Mouse (Mus musculus) neural tube, embryonic 15.5 days (tissue): ENCODE measurements at regions not wholly inside any gene's neighbourhood (a gene's known extent, or its start where the extent isn't known, plus 50 kb on each side); places are given as distances from the start of the nearest gene placed in this dataset.
A peak's percentile ranks its signal among the peaks of the same experiment; 100 is the strongest.
"Not testable (repeated sequence)": the region's sequence is repeated elsewhere in the genome, so short reads cannot be mapped to it uniquely, and the experiment has no call there.

Experiments used
- ATAC-seq: fragments of 200-750 bp; cut with Nextera tagmentation; 2 replicates; pipeline ENCODE4 v1.8.0; 2017; ENCODE audit warnings: mild to moderate bottlenecking, moderate TSS enrichment, moderate library complexity; ENCODE audit not compliant: low FRiP score
- H3K27ac ChIP-seq: fragments of 300-500 bp; sonication (generic); replicated peaks from 2 replicates; pipeline ENCODE4 v1.5.1; 2015; ENCODE audit warnings: mild to moderate bottlenecking, inconsistent platforms
- H3K27me3 ChIP-seq: fragments of 300-500 bp; sonication (generic); replicated peaks from 2 replicates; pipeline ENCODE4 v1.6.1; 2015; ENCODE audit warnings: inconsistent platforms
- H3K36me3 ChIP-seq: fragments of 300-500 bp; sonication (generic); 2 replicates; pipeline ENCODE4 v1.6.1; 2015; ENCODE audit warnings: inconsistent platforms
- H3K4me1 ChIP-seq: fragments of 300-500 bp; sonication (generic); 2 replicates; pipeline ENCODE4 v1.6.1; 2015; ENCODE audit warnings: inconsistent platforms
- H3K4me2 ChIP-seq: fragments of 300-500 bp; sonication (generic); 2 replicates; pipeline ENCODE4 v1.6.1; 2015; ENCODE audit warnings: inconsistent platforms, mild to moderate bottlenecking, moderate library complexity
- H3K4me3 ChIP-seq: fragments of 300-500 bp; sonication (generic); replicated peaks from 2 replicates; pipeline ENCODE4 v1.5.1; 2015; ENCODE audit warnings: mild to moderate bottlenecking, inconsistent platforms
- H3K9ac ChIP-seq: fragments of 300-500 bp; sonication (generic); replicated peaks from 2 replicates; pipeline ENCODE4 v1.6.1; 2015; ENCODE audit warnings: mild to moderate bottlenecking, inconsistent platforms
- H3K9me3 ChIP-seq: fragments of 300-500 bp; sonication (generic); replicated peaks from 2 replicates; pipeline ENCODE4 v1.6.1; 2016; ENCODE audit warnings: inconsistent platforms
- WGBS: fragments of 180-500 bp; shearing (Covaris S2); methylation state at CpG from one replicate; pipeline ENCODE4 v1.1.7; 2015; ENCODE audit warnings: mixed read lengths; 5-methylcytosine and 5-hydroxymethylcytosine counted together

GRCm38 (mm10) chr9:97297538-97297937 lies 72.2 kb downstream of the Trim42 start:
- no peaks in the 10 kb centered on the region for H3K36me3 ChIP-seq
- no peak overlapping the region for H3K4me3 ChIP-seq
- H3K9ac ChIP-seq: no peak overlapping the region
- no peaks in the 10 kb centered on the region for H3K9me3 ChIP-seq
- peak overlapping the region; percentile 25; the same call in 1 of the 2 replicates for H3K4me2 ChIP-seq
- H3K27me3 ChIP-seq: no peaks in the 10 kb centered on the region
- H3K27ac ChIP-seq: no peak overlapping the region
- no peaks in the 10 kb centered on the region for H3K4me1 ChIP-seq
- no peak for ATAC-seq
- 16% methylated on average over 4 of the region's 4 CpGs for WGBS

GRCm38 (mm10) chr9:97295770-97296169 lies 74.0 kb downstream of the Trim42 start:
- ATAC-seq: no peak
- no peak overlapping the region for H3K9ac ChIP-seq
- H3K36me3 ChIP-seq: no peaks in the 10 kb centered on the region
- H3K4me1 ChIP-seq: no peaks in the 10 kb centered on the region
- H3K4me2 ChIP-seq: no peak overlapping the region
- no peaks in the 10 kb centered on the region for H3K9me3 ChIP-seq
- 34% methylated on average over 7 of the region's 7 CpGs for WGBS
- H3K27me3 ChIP-seq: no peaks in the 10 kb centered on the region
- no peak overlapping the region for H3K4me3 ChIP-seq
- H3K27ac ChIP-seq: no peak overlapping the region

GRCm38 (mm10) chr9:97291870-97292269 lies 77.9 kb downstream of the Trim42 start:
- Histone ChIP-seq H3K9me3 (no peaks in the 10 kb centered on the region), H3K9ac (no peak overlapping the region), H3K27me3 (no peaks in the 10 kb centered on the region), H3K4me3 (no peak overlapping the region), H3K4me2 (no peak overlapping the region), H3K27ac (no peak overlapping the region), H3K4me1 (no peaks in the 10 kb centered on the region), H3K36me3 (no peaks in the 10 kb centered on the region)
- 73% methylated on average over 1 of the region's 1 CpGs for WGBS
- ATAC-seq: no peak

- H3K27ac ChIP-seq: no peak overlapping the region
- H3K4me1 ChIP-seq: 0 out of 2 replicates have a peak, but pooled peaks cover 3% of the 10 kb centered on the region
- no peak for ATAC-seq
- H3K9ac ChIP-seq: no peak overlapping the region
- H3K9me3 ChIP-seq: no peaks in the 10 kb centered on the region
- no peaks in the 10 kb centered on the region for H3K27me3 ChIP-seq
- H3K4me2 ChIP-seq: no peak overlapping the region
- 38% methylated on average over 7 of the region's 7 CpGs for WGBS
- no peaks in the 10 kb centered on the region for H3K36me3 ChIP-seq
- no peak overlapping the region for H3K4me3 ChIP-seq
Observed at GRCm38 (mm10) chr9:97284282-97284802, 85.4 kb downstream of the Trim42 start.

GRCm38 (mm10) chr9:97282090-97282489 lies 87.7 kb downstream of the Trim42 start:
- no peak for ATAC-seq
- Histone ChIP-seq H3K4me3 (no peak overlapping the region), H3K27ac (no peak overlapping the region), H3K4me2 (no peak overlapping the region), H3K36me3 (no peaks in the 10 kb centered on the region), H3K9ac (no peak overlapping the region), H3K4me1 (0 out of 2 replicates have a peak, but pooled peaks cover 3% of the 10 kb centered on the region), H3K9me3 (no peaks in the 10 kb centered on the region), H3K27me3 (no peaks in the 10 kb centered on the region)
- WGBS: 94% methylated on average over 3 of the region's 3 CpGs

GRCm38 (mm10) chr9:97275449-97275848 lies 94.3 kb downstream of the Trim42 start:
- not testable (repeated sequence) for H3K9me3 ChIP-seq, H3K4me2 ChIP-seq, ATAC-seq, H3K4me3 ChIP-seq, H3K27me3 ChIP-seq, H3K36me3 ChIP-seq, H3K9ac ChIP-seq, H3K4me1 ChIP-seq, H3K27ac ChIP-seq
- 90% methylated on average over 14 of the region's 14 CpGs for WGBS

- Histone ChIP-seq H3K36me3 (no peaks in the 10 kb centered on the region), H3K4me3 (no peak overlapping the region), H3K27me3 (no peaks in the 10 kb centered on the region), H3K4me2 (no peak overlapping the region), H3K4me1 (no peaks in the 10 kb centered on the region), H3K9me3 (no peaks in the 10 kb centered on the region), H3K27ac (no peak overlapping the region), H3K9ac (no peak overlapping the region)
- no peak for ATAC-seq
- 88% methylated on average over 7 of the region's 7 CpGs for whole genome bisulfite sequencing
Observed at GRCm38 (mm10) chr9:97273891-97274290, 95.9 kb downstream of the Trim42 start.

GRCm38 (mm10) chr9:97272061-97272460 lies 97.7 kb downstream of the Trim42 start:
- H3K4me3 ChIP-seq: no peak overlapping the region
- no peaks in the 10 kb centered on the region for H3K36me3 ChIP-seq
- H3K9ac ChIP-seq: no peak overlapping the region
- no peak overlapping the region for H3K4me2 ChIP-seq
- no peaks in the 10 kb centered on the region for H3K9me3 ChIP-seq
- H3K27ac ChIP-seq: no peak overlapping the region
- no peak for ATAC-seq
- 91% methylated on average over 8 of the region's 8 CpGs for WGBS
- no peaks in the 10 kb centered on the region for H3K4me1 ChIP-seq
- H3K27me3 ChIP-seq: no peaks in the 10 kb centered on the region

GRCm38 (mm10) chr9:97247621-97248020 lies 122.1 kb downstream of the Trim42 start:
- 95% methylated on average over 1 of the region's 1 CpGs for WGBS

GRCm38 (mm10) chr9:97226074-97226473 lies 115.1 kb upstream of the Slc25a36 start:
- Histone ChIP-seq H3K4me2 (no peak overlapping the region), H3K4me1 (0 out of 2 replicates have a peak, but pooled peaks cover 10% of the 10 kb centered on the region), H3K27me3 (no peaks in the 10 kb centered on the region), H3K4me3 (no peak overlapping the region), H3K9me3 (no peaks in the 10 kb centered on the region), H3K27ac (no peak overlapping the region), H3K9ac (no peak overlapping the region), H3K36me3 (no peaks in the 10 kb centered on the region)
- no peak for ATAC-seq
- WGBS: 89% methylated on average over 5 of the region's 5 CpGs

More at GRCm38 (mm10) chr9:97247621-97248020, 122.1 kb downstream of the Trim42 start:
- Histone ChIP-seq H3K4me2 (no peak overlapping the region), H3K9me3 (no peaks in the 10 kb centered on the region), H3K4me1 (no peaks in the 10 kb centered on the region), H3K36me3 (no peaks in the 10 kb centered on the region), H3K27me3 (no peaks in the 10 kb centered on the region), H3K4me3 (no peak overlapping the region), H3K27ac (no peak overlapping the region), H3K9ac (no peak overlapping the region)
- no peak for ATAC-seq

GRCm38 (mm10) chr9:97224549-97224948 lies 113.6 kb upstream of the Slc25a36 start:
- H3K27ac ChIP-seq: no peak overlapping the region
- no peaks in the 10 kb centered on the region for H3K9me3 ChIP-seq
- H3K36me3 ChIP-seq: no peaks in the 10 kb centered on the region
- 24% methylated on average over 7 of the region's 7 CpGs for WGBS
- no peak overlapping the region; the same call in 1 of the 2 replicates for H3K4me2 ChIP-seq
- H3K9ac ChIP-seq: no peak overlapping the region
- H3K27me3 ChIP-seq: no peaks in the 10 kb centered on the region
- H3K4me1 ChIP-seq: 0 out of 2 replicates have a peak, but pooled peaks cover 10% of the 10 kb centered on the region
- no peak for ATAC-seq
- no peak overlapping the region for H3K4me3 ChIP-seq

- Histone ChIP-seq H3K9me3 (no peaks in the 10 kb centered on the region), H3K9ac (no peak overlapping the region), H3K27me3 (no peaks in the 10 kb centered on the region), H3K4me2 (no peak overlapping the region), H3K4me3 (no peak overlapping the region), H3K4me1 (no peaks in the 10 kb centered on the region), H3K27ac (no peak overlapping the region), H3K36me3 (no peaks in the 10 kb centered on the region)
- no peak for ATAC-seq
- WGBS: 37% methylated on average over 2 of the region's 2 CpGs
Observed at GRCm38 (mm10) chr9:97214806-97215205, 103.8 kb upstream of the Slc25a36 start.
